Mouse (Mus musculus): ENCODE results near the gene Adam33.
"Not testable (repeated sequence)": the region's sequence is repeated elsewhere in the genome, so short reads cannot be mapped to it uniquely, and the experiment has no call there.

Adam33 gene

GRCm38 (mm10) chr2:131059377-131059776, 4.2 kb downstream of the Adam33 start:
- no peak for DNase-seq (ENCODE audit: extremely low read depth, insufficient read length, low spot score)

- no peak for DNase-seq (ENCODE audit: extremely low read depth, insufficient read length, low spot score)
Measured at GRCm38 (mm10) chr2:131058672-131059071, 4.9 kb downstream of the Adam33 start.

- DNase-seq (ENCODE audit: extremely low read depth, insufficient read length, low spot score), result peak; percentile 77
Measured at GRCm38 (mm10) chr2:131056191-131056590, 7.4 kb downstream of the Adam33 start.

- DNase-seq (ENCODE audit: extremely low read depth, insufficient read length, low spot score), result peak; percentile 53
Measured at GRCm38 (mm10) chr2:131055631-131056030, 8.0 kb downstream of the Adam33 start.

- no peak for DNase-seq (ENCODE audit: extremely low read depth, insufficient read length, low spot score)
Measured at GRCm38 (mm10) chr2:131054646-131055264, 8.9 kb downstream of the Adam33 start.

GRCm38 (mm10) chr2:131053851-131054645, 9.6 kb downstream of the Adam33 start:
- DNase-seq (ENCODE audit: extremely low read depth, insufficient read length, low spot score), result no peak

GRCm38 (mm10) chr2:131052862-131053418, 10.7 kb downstream of the Adam33 start:
- DNase-seq (ENCODE audit: extremely low read depth, insufficient read length, low spot score), result no peak

GRCm38 (mm10) chr2:131052043-131052442, 11.6 kb downstream of the Adam33 start:
- DNase-seq (ENCODE audit: extremely low read depth, insufficient read length, low spot score), result no peak

GRCm38 (mm10) chr2:131046025-131046424, 17.6 kb downstream of the Adam33 start:
- no peak for DNase-seq (ENCODE audit: extremely low read depth, insufficient read length, low spot score)

GRCm38 (mm10) chr2:131044989-131045720, 18.5 kb downstream of the Adam33 start:
- no peak for DNase-seq (ENCODE audit: extremely low read depth, insufficient read length, low spot score)

GRCm38 (mm10) chr2:131044354-131044852, 19.2 kb downstream of the Adam33 start:
- no peak for DNase-seq (ENCODE audit: extremely low read depth, insufficient read length, low spot score)

GRCm38 (mm10) chr2:131042988-131043387, 20.6 kb downstream of the Adam33 start, which contains the start of gene Gfra4:
Gene Gfra4 (minus strand): TSS chr2:131043088.
- no peak for DNase-seq (ENCODE audit: extremely low read depth, insufficient read length, low spot score)

- DNase-seq (ENCODE audit: extremely low read depth, insufficient read length, low spot score), result no peak
Measured at GRCm38 (mm10) chr2:131040854-131041825, 22.5 kb downstream of the Adam33 start.

GRCm38 (mm10) chr2:131038675-131039074, 24.9 kb downstream of the Adam33 start:
- DNase-seq (ENCODE audit: extremely low read depth, insufficient read length, low spot score), result no peak

- DNase-seq (ENCODE audit: extremely low read depth, insufficient read length, low spot score), result no peak
Measured at GRCm38 (mm10) chr2:131038197-131038596, 25.4 kb downstream of the Adam33 start.

- peak; percentile 81 for DNase-seq (ENCODE audit: extremely low read depth, insufficient read length, low spot score)
Measured at GRCm38 (mm10) chr2:131037226-131037990, 26.2 kb downstream of the Adam33 start.

GRCm38 (mm10) chr2:131036757-131037156, 26.9 kb downstream of the Adam33 start:
- no peak for DNase-seq (ENCODE audit: extremely low read depth, insufficient read length, low spot score)

GRCm38 (mm10) chr2:131036343-131036742, 27.3 kb downstream of the Adam33 start:
- peak; percentile 46 for DNase-seq (ENCODE audit: extremely low read depth, insufficient read length, low spot score)

- not testable (repeated sequence) for DNase-seq (ENCODE audit: extremely low read depth, insufficient read length, low spot score)
Measured at GRCm38 (mm10) chr2:131031406-131031805, 32.2 kb downstream of the Adam33 start.
